Mouse (Mus musculus) lung, postnatal 10 days (tissue): ENCODE measurements around the gene Zbtb45.

Experiments
- DNase-seq: peaks from one replicate; pipeline ENCODE4 v3.0.0; 2021

The Zbtb45 gene

DNA sequence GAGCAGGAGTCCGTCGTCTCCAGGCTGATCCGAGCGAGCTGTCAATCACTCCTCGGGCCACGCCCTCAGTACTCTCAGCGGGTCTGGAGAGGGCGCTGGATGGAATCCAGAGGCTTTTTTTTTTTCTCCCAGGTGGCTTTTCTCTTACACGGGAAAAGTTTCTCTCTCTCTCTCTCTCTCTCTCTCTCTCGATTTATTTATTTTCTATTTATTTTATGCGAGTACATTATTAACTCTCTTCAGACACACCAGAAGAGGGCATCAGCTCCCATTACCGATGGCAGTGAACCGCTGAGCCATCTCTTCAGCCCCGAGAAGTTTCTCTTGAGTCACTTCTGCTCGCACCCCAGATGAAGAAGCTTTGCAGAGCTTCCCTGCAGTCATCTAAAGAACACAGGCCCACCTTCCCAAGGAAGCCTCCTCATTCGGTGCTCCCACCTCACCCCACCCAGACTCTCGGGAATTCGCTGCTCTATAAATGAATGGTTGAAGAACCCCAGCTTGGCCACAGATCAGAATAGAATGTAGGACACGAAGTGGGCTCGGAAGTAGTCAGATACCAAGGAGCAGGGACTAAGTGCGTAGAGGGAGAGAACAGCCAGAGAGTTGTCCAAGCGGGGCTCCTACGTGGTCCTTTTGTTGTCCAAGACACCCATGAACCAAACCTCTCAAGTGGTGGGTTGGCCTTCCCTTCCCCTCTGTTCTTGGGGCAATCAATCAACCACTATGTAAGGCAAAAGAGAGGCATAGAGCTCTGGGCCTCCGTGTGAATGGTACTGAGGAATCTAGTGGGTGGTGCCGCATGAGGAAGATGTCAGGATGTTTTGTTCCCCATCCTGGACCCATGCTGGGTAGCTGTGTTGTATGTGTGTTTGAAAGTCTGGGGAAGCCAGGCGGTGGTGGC, at the start of gene Zbtb45:
Gene Zbtb45 (minus strand): TSS at position 30 of the 904 bp plus-strand sequence.
- no peak for DNase-seq

DNA sequence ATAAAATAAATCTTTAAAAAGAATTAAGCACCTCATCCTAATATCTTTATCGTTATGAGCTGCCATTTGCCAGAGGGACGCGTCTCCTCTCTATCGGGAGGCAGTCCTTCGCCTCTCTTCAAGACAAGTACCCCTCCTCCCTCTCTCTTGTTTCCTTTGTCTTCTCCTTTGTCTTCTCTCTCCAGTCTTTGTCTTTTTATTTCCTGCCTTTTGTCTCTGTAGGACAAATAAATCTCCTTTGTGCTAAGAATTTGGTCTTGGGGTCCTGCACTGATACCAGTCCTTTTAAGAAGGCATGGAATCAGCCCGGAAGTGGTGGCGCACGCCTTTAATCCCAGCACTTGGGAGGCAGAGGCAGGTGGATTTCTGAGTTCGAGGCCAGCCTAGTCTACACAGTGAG, 49.7 kb upstream of the Zbtb45 start:
- no peak for DNase-seq

DNA sequence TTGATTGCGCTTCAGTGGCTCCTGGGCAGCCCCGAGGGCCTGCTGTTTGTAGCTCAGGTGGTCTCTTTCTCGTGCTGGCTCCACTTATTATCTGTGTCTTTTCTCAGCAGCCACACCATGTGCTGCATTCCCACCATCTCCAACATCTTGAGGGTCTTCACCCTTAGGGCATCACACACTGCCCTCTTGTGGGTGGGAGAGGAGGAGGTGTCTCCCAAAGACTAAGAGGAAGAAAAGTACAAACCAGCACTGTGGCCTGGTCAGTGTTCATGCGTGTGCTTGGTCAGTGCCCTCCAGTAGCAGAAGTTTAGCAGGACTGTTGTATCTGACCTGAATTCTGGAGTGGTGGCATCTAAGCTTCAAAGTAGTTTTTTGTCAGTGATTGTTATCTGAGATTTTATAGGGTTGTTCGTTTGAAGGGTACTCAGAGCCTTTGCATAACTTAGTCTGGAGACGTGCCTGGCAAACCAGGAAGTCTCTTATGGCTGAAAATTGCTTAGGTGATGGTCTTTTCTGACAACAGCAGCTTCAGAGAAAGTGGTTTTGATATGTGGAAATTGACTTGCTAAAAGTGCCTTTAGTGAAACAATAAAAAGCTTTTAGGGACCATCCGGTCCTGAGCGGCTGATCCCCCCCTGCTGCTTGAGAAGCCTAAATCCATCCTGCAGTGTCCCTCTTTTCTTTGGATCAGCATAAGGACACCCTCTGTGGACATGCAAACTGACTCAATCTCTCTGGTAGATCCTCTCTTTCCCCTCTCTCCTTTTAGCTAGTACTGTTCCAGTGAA, 47.3 kb upstream of the Zbtb45 start:
- no peak for DNase-seq

DNA sequence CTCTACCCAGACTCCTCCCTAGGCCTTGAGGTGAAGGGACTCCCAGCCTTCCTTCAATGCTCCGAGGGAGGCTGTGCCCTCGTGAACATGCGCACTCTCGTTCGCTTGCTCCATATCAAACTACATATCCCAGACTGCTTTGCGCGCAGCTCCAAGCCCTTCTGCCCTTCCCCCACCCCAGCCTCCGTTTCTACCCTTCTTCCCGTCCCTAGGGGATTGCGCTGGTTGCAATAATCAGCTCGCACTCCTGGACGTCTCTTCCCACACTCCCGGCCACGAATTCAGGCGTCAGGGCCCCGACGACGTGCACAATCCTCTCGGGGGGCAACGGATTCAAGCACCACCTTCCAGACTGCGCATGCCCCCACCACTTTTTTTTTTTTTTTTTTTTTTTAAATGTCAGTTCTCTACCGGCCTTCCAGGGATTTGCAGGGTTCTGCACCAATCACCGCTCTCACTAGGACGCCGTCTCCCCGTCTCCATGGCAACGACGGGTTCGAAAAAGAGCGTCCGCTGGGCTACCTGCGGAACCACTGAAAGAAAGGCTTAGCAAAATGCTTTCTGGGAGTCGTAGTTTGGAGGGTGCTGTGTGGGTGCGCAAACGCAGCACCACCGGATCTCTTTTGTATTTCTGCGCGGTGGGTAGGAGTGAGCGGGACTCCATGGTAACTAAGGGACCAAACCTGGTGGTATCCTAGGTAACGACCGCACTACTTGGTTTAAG, 44.6 kb upstream of the Zbtb45 start, which contains the start of gene Mzf1:
Gene Mzf1 (minus strand): TSS at position 478 of the 724 bp plus-strand sequence.
- DNase-seq, result peak; percentile 96

DNA sequence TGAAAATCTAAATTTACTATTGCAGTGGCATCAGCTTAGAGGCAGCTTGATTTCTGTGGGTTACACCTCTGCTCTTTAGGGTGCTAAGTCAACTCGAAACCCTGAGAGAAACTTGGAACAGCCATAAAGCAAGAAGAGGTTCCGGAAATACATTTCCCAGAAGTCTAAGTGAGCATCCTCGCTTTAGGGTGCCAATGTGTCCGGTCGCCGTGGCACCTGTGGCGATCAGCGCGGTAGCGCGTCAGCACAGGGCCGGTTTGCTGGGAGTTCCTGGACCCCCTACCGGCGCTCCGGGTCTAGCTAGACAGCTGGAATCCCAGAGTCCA, 44.1 kb upstream of the Zbtb45 start:
- DNase-seq, result no peak

DNA sequence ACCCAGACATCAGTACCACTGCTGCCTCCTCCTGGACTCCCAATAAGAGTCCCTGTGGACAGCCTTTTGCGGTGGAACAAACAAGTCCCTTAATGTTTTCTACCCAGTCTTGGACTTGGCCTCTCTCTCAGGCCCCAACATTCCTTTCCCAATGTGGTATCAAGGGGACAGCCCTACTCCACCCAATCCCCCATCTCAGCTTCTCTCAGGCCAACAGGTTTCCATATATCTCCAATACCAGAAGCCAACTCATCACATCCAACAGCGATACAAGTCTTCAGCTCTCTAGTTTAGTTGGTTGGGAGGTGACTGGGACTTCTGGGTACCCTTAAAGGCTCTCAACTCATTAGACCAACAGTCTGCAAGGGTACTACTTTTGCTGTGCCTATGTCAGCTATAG, 43.7 kb upstream of the Zbtb45 start:
- no peak for DNase-seq

DNA sequence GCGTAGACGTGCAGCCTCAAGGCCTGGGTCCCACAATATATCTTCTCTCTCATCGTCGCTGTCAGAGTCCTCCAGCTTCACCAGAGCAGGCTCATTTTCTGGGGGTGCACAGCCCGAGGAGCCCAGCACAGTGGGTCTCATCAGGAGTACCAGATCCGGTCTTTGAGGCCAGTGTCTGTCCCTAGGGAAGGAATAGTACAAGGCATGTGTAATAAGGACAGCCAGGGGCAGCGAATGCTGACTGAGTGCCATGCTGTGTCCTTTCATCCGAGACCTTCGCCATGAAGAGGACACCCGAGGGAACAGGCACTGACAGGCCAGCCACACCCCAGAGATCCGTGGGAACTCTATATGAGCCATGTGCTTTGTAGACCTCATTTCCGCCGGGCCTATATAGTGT, 43.2 kb upstream of the Zbtb45 start:
- no peak for DNase-seq

DNA sequence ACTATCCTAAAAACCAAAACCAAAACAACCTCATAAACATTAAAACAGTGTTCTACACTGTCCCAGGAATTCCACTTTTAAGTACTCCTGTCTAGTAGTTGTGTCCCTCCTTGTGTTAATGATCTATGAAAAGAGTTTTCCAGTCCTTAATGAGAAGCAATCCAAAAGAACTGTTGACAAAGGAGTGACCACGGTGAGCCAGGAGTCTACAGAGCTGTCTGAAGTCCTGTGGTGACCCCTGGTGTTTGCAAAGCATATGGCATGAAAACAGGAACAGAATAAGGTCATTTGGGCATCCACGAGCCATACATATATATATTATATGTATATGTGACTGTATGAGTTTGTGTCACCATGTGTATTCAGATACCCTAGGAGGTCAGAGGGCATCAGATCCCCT, 36.2 kb upstream of the Zbtb45 start:
- DNase-seq, result peak; percentile 81

DNA sequence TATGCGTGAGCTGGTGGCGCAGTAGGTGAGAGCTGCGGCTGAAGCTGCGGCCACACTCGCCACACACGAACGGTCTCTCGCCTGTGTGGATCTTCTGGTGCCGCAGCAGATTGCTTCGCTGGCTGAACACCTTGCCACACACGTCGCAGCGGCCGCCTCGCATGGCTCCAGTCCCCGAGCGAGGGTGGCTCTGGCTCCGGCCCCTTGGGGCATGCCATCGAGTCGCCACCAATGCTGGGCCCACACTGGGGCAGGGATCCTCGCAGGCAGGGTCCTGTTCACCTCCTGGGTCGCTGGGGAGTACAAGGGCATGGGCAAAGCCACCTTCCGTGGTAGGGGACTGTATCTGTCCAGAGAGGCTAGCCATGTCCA, 34.4 kb upstream of the Zbtb45 start:
- no peak for DNase-seq

DNA sequence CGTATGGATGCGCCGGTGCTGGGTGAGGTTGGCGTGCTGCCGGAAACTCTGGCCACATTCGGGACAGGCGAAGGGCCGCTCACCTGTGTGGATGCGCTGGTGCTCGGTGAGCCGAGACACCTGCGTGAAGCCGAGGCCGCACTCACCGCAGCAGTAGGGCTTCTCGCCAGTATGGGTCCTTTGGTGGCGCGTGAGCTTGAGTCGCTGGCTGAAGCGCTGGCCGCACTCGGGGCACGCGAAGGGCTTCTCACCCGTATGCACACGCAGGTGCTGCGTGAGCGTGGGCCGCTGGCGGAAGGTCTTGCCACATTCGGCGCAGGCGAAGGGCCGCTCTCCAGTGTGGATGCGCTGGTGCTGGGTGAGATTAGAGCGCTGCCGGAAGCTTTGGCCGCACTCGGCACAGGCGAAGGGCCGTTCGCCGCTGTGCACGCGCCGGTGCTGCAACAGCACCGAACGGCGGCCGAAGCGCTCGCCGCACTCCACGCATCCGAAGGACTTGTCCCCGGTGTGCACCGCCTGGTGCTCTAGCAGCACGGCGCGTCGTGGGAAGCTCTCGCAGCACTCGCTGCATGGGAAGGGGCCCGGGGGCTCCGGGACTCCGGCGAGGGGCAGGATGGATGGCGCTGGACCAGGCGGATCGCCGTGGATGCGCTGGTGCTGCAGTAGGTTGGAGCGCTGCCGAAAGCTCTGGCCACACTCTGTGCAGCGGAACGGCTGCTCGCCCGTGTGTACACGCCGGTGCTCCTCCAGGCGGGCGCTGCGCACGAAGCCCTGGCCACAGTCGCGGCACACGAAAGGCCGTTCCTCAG, 33.8 kb upstream of the Zbtb45 start:
- DNase-seq, result peak; percentile 37

DNA sequence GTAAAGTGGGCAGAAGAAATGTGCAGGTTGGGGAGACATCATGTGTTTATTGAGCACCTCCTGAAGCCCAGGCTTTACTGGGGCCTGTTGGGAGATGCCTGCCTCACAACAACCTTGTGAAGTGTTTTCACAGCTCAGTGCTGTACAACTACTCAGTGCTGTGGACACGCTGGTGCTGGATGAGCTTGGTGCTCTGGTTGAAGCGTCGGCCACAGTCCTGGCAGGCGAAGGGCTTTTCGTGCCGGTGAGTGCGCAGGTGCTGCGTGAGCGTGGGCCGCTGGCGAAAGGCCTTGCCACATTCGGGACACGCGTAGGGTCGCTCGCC, 33.2 kb upstream of the Zbtb45 start:
- no peak for DNase-seq

DNA sequence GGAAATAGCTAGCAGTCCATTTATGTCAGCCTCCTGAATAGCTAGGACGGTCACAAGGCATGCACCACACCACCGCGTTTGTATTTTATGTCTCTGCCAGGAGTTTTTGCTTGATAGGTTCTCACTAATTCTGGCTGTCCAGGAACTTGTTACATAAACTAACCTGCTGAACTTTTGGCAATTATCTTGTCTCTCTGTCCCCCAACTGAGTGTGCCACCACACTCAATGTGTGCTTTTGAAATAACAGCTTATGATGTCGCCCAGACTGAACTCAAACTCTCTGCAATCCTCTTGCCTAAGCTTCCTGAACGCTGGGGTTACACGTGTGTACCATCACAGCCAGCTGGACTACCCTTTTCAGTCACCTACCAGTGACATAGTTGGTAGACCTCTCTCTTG, 32.7 kb upstream of the Zbtb45 start:
- DNase-seq, result no peak

DNA sequence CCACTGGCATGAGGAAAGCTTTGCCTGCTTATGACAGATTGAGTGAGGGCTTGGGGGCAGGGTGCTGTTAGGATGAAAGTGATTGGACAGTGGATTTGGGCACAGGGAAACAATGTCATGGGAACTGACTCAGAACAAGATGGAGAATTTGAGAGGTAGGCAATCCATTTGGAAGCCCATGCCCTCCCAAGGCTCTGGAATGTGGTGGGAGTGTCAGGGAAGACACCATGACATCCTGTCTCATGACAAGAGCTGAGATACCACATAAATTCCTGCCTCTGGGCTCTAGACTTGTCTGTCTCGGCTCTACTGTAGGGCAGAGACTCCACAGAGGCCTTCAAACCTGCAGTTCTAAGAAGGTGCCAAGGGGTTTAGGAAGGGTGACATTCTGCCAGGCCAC, 31.4 kb upstream of the Zbtb45 start:
- no peak for DNase-seq

DNA sequence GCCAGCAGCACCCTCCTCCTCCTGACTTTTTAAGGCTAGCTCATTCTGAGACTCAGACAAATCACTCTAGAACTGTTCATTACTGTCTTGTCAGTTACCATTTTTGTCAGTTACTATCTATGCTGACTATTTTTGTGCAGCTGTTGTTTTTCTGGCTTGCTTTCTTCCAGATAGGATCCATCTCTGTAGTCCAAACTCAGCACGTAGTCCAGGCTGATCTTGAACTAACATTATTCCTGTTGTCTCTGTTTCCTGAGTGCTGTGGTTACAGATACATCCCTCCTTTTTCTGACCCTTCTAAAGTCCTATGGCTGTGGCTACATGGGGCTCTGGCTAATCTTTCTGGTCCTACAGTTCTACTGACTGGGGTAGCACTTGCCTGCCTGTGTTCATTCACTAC, 29.3 kb upstream of the Zbtb45 start:
- DNase-seq, result no peak

DNA sequence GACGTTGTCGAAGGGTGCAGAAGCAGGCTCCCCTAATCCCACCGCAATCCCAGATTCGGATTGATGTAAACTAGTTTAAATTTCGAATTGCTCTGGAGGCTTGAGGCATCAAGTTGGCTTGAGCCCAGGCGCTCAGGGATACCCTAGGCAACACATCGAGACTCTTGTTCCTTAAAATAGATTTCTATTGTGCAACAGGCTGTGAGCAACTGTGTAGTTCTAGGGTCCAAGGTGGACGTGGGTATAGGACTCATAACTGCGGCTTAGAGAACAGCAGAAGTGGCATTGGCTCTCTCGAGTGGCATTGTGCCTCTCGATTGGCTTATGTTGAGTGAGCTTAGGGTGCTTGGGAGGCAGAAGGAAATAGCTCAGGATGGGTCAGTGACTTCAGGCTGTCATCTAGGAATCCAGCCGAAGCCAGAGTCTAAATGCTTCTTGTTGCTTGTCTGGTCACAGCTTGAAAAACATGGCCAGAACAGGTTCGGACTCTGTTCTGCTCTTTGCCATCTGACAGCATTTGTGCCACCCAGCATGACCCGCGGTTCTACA, 28.9 kb upstream of the Zbtb45 start:
- DNase-seq, result no peak

DNA sequence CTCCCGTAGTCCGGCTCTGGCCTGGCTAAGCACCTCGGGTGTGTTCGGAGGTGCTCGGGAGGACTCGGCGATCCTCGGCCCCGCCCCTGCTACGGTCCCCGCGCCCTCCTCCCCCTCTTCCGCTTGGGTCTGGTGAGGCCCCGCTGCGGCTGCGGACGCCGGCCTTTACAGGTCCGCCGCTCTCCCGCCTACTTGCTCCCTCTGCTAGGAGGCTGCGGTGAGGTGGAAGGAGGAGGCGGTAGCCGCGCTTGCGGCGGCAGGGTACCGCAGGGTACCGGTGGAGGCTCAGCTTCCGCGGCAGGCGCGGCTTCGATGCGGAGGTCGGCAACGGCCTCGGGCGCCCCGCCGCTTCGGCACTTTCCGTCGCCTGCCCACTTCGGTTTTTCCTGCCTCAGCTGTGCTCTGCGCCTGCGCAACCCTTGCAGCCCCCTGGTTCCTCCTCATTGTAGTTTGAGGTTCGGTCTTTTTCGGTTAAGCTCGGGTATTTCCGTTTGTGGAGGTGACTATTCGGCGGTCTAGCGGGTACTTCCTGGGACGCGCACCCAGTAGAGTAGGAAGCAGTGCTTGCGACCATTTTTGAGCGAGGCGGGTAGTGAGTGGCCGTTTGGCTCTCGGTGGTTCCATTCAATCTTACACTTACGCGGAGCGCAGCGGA, 28.2 kb upstream of the Zbtb45 start, which contains the start of gene Ube2m:
Gene Ube2m (minus strand): TSS at position 375 of the 655 bp plus-strand sequence.
- peak; percentile 100 for DNase-seq

DNA sequence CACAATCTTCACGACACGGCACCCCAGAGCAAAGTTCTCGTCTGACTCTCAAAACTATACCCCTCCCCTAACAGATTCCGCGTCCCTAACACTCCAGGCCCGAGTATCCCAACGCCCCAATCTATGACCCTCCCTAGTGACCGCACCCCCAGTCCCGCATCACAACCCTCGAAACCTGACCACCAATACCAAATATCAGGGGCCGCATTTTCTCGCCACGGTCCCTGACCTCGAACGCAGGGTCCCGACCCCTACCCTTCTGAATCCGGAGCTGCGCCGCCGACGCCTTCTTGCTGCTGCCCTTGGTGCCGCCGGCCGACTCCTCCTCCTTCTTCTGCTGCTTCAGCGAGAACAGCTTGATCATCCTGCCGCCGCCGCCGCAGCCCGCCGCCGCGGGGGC, 27.5 kb upstream of the Zbtb45 start:
- DNase-seq, result no peak

DNA sequence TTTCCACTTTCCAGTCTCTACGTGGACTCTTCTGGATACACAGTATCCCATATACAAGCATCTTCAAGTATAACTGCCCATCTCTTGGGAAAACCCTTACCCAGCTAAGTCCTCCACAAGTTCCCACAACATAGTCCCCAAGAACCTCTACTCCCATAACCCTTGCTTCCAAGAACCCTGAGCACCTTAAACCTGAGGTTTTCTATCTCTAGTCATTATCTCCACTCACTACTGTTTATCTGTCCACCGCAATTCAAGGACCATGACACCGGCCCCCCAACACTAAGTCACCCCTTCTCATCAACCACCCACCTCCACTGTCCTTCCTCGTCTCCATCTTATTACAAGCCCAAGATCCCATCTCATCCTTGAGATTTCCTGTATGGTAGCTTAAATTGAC, 27.0 kb upstream of the Zbtb45 start:
- DNase-seq, result no peak

DNA sequence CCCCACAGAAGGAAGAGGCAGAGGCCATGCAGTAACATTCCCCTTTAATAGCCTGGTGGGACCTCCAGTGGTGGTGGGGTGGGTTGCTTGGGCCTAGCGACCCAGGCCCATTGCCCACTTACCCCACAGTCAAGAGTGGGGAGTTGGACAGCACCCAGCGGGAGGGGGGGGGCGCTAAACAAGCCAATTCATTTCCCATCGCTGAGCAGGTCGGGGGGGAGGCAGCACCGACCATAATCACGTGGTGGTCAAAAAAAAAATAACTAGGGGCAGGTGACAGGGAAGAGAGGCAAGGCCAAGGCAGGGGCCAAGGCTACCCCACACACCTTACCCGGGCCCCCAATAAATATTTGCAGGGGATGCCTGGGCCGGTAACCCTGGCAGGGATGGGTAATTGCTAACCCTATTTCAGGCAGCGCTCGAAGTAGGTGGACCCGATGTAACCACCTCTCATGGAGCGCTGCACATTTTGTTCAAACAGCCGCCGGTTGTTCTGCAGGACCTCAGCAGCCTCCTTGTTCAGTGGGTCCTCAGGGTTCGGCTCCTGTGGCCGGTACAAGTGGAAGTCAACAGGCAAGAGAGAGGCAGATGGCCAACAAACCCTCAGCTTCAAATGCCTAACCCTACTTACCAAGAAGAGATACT, 25.5 kb upstream of the Zbtb45 start:
- peak; percentile 24 for DNase-seq

DNA sequence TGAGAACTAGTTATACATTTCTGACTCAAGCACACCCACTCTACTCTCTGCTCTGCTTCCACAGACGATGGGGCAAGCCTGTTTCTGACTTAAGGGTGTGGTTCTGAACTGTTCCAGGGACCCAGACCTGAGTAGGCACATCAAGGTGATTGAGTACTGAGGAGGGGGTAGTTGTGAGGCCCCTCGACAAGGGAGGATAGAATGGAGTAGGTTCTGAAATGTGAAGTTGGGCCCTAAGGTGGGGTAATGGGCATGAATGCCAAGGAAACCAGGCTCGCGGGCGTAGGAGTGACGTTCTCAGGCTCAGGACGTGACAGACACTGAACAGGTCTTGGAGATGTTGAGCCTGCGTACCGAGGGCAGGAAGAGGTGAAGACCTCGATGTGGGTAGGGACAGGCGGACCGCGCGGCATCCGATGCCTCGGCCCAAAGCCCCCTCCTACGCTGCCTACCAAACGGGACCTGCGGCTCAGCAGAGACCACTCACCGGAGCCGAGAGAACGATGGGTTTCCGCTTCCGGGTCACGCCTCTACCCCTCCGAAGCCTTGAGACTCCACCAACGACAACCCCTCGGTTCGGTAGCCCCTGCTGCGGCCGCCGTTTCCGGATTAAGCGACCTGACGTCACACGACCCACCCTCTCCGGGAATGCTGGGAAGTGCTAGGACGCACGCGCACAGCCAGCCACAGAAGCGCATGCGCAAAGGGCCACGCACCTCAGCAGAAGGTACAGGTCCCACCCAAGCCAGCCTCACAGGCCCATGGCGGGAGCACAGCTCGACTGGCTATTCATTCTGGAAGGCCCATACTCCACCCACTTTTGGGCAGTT, 24.5 kb upstream of the Zbtb45 start, which contains the start of gene Chmp2a:
Gene Chmp2a (minus strand): TSS at position 660 of the 830 bp plus-strand sequence.
- peak; percentile 98 for DNase-seq
